Mouse (Mus musculus) urinary bladder, postnatal 14 days (tissue): ENCODE measurements around the gene Stoml3.

Experiments
- DNase-seq: peaks from one replicate; pipeline ENCODE4 v3.0.0; 2021; ENCODE audit warnings: low spot score

The Stoml3 gene

GRCm38 (mm10) chr3:53478419-53479046, 9.9 kb upstream of the Stoml3 start:
- DNase-seq, result no peak

GRCm38 (mm10) chr3:53483414-53484059, 4.9 kb upstream of the Stoml3 start:
- no peak for DNase-seq

GRCm38 (mm10) chr3:53486561-53486960, 1.9 kb upstream of the Stoml3 start:
- no peak for DNase-seq

- DNase-seq, result no peak
These were observed 1.4 kb upstream of the Stoml3 start for GRCm38 (mm10) chr3:53486996-53487576.

DNA sequence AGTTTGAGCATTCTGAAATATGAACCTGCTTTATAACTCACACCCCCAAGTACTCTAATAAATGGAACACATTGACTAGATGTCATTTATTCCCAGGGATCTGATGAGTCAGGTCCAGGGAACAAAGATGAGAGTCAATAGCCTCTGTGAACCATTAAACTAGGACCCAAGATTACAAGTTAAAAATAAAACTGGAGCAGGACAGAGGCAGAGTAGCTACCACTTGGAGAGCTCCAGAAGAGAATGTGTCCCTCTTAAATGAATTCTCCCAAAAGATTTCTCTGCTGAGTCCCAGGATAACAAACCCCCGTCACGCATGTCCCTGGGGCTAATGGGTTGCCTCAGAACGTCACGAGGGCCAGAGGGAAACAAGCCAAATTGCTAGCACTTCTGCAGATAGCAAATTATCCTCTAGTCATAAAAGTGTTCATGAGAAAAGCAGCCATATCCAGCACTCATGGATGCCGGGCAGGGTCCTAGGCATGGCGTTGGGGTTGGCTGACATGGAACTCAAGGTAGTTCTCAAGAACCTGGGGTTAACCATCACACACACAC, 10.0 kb downstream of the Stoml3 start:
- DNase-seq, result no peak

DNA sequence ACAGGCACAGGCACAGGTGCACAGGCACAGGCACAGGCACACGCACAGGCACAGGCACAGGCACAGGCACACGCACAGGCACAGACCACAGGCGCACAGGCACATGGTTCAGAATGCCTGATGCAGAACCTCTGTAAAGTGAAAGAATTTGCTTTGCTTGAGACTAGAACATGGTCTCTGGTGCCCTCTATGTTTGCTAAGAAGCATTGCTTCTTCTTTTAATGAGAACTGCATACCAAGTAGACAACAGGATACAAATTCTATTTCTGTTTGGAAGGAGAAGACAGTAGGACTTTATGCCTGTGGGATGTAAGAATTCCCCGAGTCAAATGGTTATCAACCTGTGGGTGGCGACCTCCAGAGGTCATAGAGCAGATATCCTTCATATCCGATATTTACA, 14.0 kb downstream of the Stoml3 start:
- no peak for DNase-seq

GRCm38 (mm10) chr3:53513096-53513495, 24.6 kb downstream of the Stoml3 start:
- no peak for DNase-seq

GRCm38 (mm10) chr3:53514221-53515065, 26.0 kb downstream of the Stoml3 start:
- no peak for DNase-seq

GRCm38 (mm10) chr3:53522794-53523193, 34.3 kb downstream of the Stoml3 start:
- DNase-seq, result no peak

GRCm38 (mm10) chr3:53525737-53526136, 37.3 kb downstream of the Stoml3 start:
- peak; percentile 79 for DNase-seq

DNA sequence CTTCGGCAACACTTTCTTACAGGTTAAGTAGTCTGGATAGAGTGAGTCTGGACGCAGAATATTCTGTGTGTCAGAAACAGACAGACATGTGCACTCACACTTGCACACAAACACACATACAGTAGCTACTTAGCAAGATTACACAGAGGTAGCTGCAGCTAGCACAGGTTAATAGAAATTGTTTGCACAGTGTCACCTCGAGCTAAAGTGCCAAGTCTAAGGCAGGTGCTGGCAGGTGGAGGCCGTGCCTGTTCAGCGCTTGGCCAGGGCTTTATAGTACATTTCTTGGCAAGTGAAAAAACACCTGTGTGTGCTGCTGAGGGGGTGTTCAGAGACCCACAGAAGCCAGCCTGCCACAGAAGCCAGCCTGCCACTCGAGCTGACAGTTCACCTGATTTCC, 41.9 kb downstream of the Stoml3 start:
- no peak for DNase-seq

GRCm38 (mm10) chr3:53532091-53532490, 43.6 kb downstream of the Stoml3 start:
- no peak for DNase-seq

DNA sequence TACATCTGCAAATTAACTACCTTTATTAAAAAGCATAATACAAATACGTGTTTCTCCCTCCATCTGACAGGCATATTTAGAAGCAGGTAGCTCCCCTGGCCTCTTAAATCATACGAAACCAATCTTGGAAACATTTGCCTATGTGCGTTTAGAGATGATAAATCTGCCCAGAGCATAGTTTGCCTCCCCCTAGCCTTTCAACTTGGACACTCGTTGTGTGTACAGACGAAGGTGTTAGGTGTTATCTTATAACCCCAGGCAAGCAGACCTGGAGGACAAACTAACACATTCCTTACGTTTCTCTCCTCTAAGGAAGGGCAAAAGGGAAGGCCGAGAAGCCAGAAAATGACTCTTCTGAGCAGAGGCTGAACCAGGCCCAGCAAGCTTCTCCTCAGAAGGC, 64.2 kb downstream of the Stoml3 start:
- no peak for DNase-seq

DNA sequence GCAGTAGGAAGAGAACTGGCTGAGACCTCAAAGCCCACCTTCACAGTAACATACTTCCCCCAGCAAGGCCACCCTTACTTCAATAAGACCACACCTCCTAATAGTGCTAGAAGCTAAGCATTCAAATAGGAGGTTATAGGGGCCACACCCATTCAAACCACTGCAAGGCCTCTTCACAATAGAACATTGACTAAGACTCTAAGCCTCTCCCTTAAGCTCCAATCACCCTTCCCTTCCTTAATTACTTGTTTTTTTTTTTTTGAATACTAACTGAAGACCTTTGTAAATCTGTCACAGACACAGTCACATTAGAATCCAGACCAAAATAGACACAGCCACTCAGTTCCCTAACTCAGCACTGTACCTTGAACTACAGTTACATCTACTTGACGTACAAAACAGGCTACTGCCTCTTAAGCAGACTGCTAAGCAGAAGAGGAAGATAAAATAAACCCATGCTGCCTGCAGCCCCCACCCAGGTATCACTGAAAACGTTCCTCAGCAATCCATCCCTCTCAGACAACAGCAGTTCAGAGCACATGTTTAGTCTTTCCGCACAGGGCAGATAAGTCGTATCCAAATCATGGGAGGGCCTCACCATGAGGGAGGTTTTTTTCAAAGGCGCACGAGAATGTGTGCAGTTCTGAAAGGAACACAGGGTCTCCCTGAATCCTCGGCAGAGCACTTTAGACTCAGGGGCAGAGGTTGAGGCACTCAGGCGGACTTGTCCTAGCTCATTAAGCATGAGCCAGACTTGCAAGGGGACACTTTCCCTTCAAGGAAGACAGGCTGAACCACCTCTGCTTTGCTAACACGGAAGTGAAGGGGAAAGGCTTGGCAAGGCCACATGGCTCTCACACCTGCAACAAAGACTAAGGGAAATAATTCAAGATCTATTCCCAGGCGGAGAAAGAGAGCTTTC, 66.8 kb downstream of the Stoml3 start:
- no peak for DNase-seq

GRCm38 (mm10) chr3:53557388-53558214, 69.1 kb downstream of the Stoml3 start:
- DNase-seq, result no peak
